Mouse (Mus musculus) spleen, postnatal 14 days (tissue): ENCODE data around the gene Nhsl2.
"Not testable (repeated sequence)": the region's sequence is repeated elsewhere in the genome, so short reads cannot be mapped to it uniquely, and the experiment has no call there.

Experiments
- DNase-seq, 2 experiments: peaks; one replicate each; pipeline ENCODE4 v3.0.0; 2021 to 2022; ENCODE audit warnings: low spot score in 2 of 2

Gene Nhsl2

DNA sequence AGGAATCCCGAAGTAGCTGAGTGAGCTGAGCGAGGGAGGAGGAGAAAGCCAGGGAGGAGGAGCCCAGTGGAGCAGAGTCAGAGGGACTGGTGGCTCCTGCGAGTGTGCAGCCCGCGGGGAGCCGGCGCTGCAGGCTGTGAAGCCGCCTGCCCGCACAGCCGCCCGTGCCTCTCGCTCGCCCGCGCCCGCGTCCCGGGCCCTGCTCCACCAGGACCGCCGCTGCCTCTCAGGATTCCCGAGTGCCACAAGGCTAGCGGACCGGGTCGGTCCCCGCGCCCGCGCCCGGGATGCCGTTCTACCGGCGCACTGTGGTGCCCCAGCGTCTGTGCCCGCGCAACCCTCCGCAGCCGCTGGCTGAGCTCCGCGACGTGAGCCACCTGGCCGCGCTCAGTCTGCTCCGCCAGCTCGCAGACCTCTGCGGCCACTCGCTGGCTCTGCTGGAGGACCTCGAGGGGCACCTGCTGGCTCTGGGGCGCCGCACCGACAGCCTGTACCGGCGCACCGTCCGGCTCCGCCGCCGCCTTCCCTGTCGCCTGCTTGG is at the start of gene Nhsl2:
TSS of gene Nhsl2 (plus strand) at position 105 of the 541 bp plus-strand sequence.
- DNase-seq, result no peak

GRCm38 (mm10) chrX:101805512-101805911 is 43.7 kb upstream of the Nhsl2 start:
- no peak for DNase-seq

- no peak for DNase-seq
Measured at GRCm38 (mm10) chrX:101811750-101812149, 37.4 kb upstream of the Nhsl2 start.

- no peak for DNase-seq
Measured at GRCm38 (mm10) chrX:101819163-101819562, 30.0 kb upstream of the Nhsl2 start.

DNA sequence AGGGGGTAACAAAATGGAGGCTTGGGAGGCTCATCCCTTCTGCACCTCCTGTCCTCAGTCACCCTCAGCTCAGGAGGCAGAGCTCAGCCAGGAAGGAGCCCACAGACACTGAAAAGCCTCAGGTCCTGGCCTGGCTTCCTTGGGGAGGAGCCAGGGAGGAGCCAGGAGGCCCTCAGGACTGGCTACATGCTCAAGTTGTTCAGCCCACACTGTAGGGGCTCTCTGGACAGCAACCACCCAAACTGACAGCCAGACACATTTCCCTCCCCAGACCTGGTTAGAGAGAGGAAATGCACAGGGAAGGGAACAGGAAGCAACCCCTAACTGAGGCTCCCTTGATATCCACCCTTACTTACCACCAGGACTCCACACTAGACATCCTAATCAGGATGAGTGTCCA is 29.2 kb upstream of the Nhsl2 start:
- not testable (repeated sequence) for DNase-seq

- no peak for DNase-seq
Measured at GRCm38 (mm10) chrX:101847191-101847795, 1.9 kb upstream of the Nhsl2 start.

GRCm38 (mm10) chrX:101849901-101850551 is 841 bp downstream of the Nhsl2 start:
- DNase-seq, result no peak

DNA sequence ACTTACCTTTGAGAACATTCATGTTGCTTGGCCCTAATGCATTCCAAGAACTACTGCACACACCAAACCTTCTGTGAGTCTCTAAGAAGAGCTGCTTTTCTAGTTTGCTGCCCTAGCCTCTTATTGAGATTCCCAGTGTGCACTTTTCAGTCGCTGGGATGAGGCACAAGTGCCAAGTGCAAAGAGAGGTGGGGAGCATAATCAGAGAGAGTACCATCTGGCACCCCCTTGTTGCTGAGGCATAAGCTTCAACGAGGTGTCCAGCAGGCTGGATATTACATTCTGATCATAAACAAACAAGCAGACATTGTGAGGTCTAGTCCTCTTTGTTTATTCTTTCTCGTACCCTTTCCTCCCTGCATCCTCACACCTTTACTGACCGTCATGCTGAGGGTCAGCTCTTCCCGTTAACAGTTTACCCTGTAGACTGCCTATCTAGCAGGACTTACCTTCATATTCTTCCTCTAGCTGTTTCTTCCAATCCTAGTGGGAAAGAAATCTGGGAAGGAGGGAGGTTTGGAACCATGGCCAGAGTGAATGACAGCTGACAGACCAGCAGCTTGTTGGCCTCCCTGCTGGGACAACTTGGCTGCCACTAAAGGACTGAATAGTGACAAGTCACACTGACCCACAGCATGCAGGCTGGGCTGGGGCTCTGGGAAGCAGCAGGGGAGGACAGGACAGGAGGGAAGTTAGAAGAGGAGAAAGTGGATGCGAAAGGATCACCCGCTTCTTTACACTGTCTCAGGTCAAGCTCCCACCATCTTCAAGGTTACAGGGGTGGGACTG is 2.6 kb downstream of the Nhsl2 start:
- no peak for DNase-seq

DNA sequence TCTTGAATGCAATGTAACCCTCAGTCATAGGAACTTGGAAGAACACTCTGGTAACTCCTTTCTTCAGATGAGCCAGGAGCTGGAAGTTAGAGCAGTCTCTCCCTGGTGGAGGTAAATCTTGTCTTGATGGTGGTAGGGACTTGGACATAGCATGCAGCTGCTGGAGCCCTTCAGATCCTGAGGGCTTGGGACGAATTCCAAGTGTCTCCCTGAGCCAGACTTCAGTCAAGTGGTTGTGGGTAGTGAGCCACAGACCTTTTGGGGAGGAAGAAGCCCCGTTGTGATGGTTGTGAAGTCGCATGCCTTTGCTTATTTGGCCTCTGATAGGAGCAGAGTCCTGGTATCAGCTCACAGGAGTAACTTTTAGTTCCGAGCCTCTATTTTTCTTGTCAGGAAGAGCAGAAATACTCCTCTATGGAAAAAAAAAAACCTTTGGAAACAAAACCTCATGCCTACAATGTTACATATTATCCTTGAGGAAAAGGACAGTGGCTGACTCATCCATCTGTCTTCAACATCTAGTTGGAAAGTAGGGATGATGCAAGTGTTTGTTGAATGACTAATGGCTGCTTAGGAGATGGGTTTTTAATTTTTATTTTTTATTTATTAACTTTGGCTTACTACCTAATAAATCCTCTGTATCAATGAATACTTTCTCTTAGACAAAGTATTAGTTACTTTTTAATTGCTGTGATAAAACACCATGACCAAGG is 14.6 kb downstream of the Nhsl2 start:
- DNase-seq, result no peak

DNA sequence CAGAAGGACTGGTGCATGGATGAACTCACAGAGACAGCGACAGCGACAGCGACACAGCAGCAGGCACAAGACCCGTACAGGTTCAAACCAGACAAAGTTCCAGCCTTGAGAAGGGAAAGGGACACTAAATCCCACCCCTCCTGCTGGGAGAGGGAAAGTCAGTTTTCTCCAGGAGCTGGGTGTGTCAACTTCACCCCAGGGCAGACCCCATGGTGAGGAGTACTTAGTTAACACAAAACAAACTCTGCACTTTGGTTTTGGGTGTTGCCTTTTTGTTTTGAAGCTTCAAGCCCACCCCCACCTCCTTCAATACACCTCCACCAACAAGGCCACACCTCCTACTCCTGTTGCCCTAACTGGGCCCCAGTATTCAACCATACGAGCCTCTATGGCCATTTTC is 15.6 kb downstream of the Nhsl2 start:
- no peak for DNase-seq

DNA sequence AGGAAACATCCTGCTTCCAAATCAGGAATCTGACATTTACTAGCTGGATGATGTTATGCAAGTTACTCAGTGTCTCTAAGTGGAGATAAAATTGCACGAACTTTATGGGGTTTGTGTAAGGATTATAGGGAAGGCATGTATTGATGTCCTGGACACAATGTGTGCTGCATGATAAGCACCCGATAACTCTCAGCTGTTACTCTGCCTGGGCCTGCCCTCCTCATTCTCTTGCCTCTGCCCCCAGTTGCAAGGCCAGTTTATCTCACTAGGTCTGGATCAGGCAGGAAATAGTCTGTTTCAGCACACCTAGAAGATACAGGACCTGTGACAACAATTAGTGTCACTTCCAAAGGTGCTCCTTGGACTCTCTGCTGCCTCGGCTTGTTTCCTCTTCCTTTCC is 25.0 kb downstream of the Nhsl2 start:
- DNase-seq, result no peak

DNA sequence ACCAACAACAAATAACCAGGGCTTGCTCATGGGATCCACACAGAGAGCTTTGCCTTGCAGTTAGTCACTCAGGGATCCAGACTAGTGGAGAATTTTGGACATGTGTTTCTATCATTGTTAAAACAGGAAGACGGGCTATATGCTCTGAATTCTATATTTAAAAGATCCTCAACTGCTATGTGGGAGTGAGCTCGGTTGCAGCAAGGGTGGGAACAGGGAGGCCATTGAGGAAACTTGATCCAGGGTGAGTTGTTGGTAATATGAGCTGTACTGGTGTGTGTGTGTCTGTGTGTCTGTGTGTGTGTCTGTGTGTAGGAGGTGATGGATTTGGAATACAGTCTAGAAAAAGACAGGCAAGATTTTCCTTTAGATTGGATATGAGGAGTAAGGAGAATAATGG is 25.7 kb downstream of the Nhsl2 start:
- no peak for DNase-seq

DNA sequence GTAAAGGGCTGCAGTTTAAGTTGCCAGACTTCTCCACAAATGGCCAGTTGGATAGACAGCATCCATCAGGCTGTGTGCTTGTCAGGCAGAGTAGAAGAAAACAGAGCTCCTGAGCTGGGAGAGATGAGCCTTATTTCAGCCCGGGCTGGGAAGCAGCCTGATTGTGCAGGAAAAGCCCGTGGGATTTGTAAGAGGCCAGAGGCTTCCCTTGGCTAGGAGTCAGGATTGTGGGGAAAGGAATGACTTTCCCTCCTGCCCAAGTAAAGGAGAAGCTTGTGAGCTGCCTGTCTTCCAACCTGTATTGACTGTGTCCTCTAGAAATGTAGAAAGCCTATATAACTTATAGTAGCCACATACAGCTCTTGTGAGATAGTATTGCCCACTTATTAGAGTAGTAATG is 27.0 kb downstream of the Nhsl2 start:
- no peak for DNase-seq

- no peak for DNase-seq
Measured at GRCm38 (mm10) chrX:101877840-101878239, 28.7 kb downstream of the Nhsl2 start.

- no peak for DNase-seq
Measured at GRCm38 (mm10) chrX:101878546-101878945, 29.4 kb downstream of the Nhsl2 start.

GRCm38 (mm10) chrX:101882141-101882751 is 33.1 kb downstream of the Nhsl2 start:
- DNase-seq, result no peak

DNA sequence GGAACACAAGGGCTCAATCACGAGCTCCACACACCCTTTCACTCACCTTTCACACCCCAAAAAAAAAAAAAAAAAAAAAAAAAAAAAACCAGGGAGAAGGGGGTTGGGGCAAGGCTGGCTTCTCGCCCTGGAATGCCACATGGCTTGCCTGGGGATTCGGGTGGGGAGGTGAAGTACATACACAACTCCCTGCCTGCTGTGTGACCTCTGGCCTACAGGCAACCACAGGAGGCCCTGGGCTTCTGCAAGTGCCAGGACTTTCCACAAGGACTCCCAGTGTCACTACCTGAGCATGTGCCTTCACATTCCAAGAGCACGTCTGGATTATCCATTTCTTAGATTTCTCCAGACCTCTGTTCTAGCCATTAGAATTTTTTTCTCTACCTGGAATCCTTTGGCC is 40.2 kb downstream of the Nhsl2 start:
- DNase-seq, result no peak

- DNase-seq, result no peak
Measured at GRCm38 (mm10) chrX:101889813-101890469, 40.8 kb downstream of the Nhsl2 start.

DNA sequence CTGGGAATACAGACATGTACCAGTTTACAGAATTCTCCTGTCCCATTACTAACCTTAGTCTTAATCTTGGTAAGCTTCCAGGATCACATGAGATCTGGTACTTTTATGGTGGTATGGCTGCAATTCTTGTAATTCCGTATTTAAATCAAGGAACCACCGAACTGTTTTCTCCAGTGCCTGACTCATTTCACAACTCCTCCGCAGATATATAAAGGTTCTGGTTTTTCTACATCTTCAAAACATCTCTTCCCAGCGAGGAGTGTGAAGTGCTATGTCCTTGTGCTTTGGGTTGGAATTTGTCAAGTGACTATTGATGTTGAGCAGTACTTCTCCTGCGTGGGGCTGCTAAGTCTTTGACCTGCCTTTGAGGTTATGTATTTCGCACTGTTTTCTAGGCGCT is 44.6 kb downstream of the Nhsl2 start:
- DNase-seq, result no peak

- no peak for DNase-seq
Measured at GRCm38 (mm10) chrX:101898341-101898740, 49.2 kb downstream of the Nhsl2 start.
